Mouse (Mus musculus) spleen, adult 18-20 months (tissue): Measurements from ENCODE around the gene Sfxn5.

Experiments used
- DNase-seq, 2 experiments: peaks; one replicate each; pipeline ENCODE4 v3.0.0; 2022; ENCODE audit warnings: mixed read lengths in 2 of 2

The Sfxn5 gene

GRCm38 (mm10) chr6:85188256-85189110 is 144.7 kb downstream of the Sfxn5 start:
- DNase-seq: no peak

DNA sequence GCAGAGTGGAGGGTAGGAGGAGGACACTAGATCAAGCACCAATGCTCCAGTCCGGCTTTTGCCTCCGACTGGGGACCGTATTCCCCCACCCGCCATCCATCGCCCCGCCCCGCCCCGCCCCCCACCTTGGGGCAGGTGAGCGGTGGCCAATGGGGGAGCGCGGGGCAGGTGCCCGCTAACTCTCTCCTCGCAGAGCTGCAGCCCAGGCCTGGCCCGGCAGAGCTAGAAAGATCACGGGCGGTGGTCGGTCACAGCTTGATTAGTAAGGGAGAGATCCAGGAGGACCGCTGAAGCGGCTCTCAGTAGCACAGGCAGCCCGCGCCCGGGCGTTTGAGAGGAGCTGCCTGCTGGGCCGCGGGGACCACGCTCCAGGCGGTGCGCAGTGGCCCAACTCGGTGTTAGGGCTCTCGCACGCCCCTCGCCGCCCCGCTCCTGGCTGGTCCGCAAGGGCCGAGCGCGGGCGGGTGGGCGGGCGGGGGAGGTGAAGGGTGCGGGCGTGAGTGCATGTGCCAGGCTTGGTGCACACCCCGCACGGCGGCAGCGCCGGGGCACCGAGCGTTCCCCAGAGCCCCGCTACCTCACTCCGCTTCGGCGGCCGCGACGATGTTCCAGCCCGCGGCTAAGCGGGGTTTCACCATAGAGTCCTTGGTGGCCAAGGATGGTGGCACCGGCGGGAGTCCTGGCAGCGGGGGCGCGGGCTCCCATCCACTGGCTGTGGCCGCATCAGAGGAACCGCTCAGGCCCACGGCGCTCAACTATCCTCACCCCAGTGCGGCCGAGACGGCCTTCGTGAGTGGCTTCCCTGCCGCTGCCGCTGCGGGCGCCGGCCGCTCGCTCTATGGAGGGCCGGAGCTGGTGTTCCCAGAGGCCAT is 145.6 kb downstream of the Sfxn5 start, which contains the start of gene Emx1:
TSS of gene Emx1 (plus strand) at position 99 of the 872 bp plus-strand sequence.
- no peak for DNase-seq

- no peak for DNase-seq
Measured at GRCm38 (mm10) chr6:85186744-85187059, 146.5 kb downstream of the Sfxn5 start.

GRCm38 (mm10) chr6:85186033-85186743 is 147.0 kb downstream of the Sfxn5 start:
- DNase-seq: no peak

DNA sequence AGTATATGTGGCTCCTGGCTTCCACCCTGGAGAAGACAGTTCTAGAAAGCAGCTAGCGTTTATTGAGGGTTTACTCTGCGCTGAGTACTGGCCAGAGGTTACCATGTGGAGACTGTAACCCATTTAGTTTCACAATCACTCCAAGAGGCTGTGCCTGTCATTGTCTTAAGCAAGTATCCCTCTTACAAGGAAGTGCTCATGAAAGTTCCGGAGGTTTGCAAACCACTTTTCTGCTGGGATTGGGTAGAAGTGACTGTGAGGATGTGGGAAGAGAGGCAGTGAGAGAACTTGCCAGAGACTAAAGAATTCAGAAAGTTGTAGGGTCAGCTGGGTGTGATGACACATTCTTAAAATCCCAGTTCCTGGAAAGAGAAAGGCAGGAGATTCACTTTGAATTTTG is 149.3 kb downstream of the Sfxn5 start:
- DNase-seq: no peak

GRCm38 (mm10) chr6:85180036-85180435 is 153.2 kb downstream of the Sfxn5 start:
- DNase-seq: no peak

DNA sequence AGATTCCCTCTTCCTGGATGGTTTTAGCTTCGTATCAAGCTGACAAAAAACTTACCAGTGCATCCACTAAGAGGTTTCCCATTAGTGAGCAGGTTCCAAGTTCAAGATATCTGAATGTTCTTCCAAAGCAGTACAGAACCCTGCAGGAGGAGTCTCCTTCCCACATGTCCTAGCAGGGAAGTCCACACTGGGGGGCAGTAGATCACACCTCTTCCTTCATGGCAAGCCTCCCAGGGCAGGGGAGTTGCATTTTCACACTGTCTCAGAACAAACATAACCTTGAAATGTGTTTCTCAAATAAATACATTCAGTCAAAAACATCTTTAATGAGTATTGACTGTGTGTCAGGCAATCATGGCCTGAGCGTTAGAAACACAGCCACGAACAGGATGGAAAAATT is 153.7 kb downstream of the Sfxn5 start:
- DNase-seq: no peak

GRCm38 (mm10) chr6:85165440-85165921 is 167.7 kb downstream of the Sfxn5 start:
- DNase-seq: no peak
